Mouse (Mus musculus) CH12.LX (cell line): ENCODE measurements at regions not wholly inside any gene's neighbourhood (a gene's known extent, or its start where the extent isn't known, plus 50 kb on each side); places are given as distances from the start of the nearest gene placed in this dataset.

Experiments
- CTCF ChIP-seq, 2 experiments: IDR thresholded peaks in 1 of 2; conservative IDR thresholded peaks in 1 of 2; 2 replicates each; pipeline ENCODE4 v1.5.1; 2011 to 2012; ENCODE audit warnings: low read depth in 2 of 2, low read length in 2 of 2, improper control_type of control experiment in 1 of 2, inconsistent platforms in 1 of 2, mild to moderate bottlenecking in 1 of 2, moderate library complexity in 1 of 2
- KAT2A ChIP-seq: IDR thresholded peaks from 2 replicates; pipeline ENCODE4 v1.6.1; 2012; ENCODE audit warnings: low read length, improper control_type of control experiment, inconsistent platforms; ENCODE audit not compliant: insufficient replicate concordance

- no peak for TF ChIP-seq KAT2A
- TF ChIP-seq CTCF (conservative IDR thresholded peaks at IDR 0.05 in 1 of 2, IDR thresholded peaks at IDR 0.05 in 1 of 2; ENCODE audit: low read depth in 2 of 2, low read length in 2 of 2), result no peak
Observed at GRCm38 (mm10) chr4:10786701-10787100, 87.6 kb upstream of the 2610301B20Rik start.
